ENCODE assay signal across 8 mouse cellular contexts in genomic region chr5:142880806-142881516, GRCm38 (mm10). TPM values are rescaled to one million over a fixed set of nuclear protein-coding genes. Genes with fewer than 3 reads are reported as not detected.
DNase-seq lines count a peak whose midpoint lies in the region; ATAC-seq and TF ChIP-seq lines count a peak whose summit lies in the region.

No protein-coding gene starts in this region.

- no peaks in the 10 kb centered on the region for H3K27me3 ChIP-seq in embryonic facial prominence, embryonic 13.5 days
- no peaks in the 10 kb centered on the region for H3K27me3 ChIP-seq in hindbrain, postnatal 0 days (ENCODE audit: insufficient read depth, low read length)

- intact Hi-C loops in heart, postnatal 36 days (cut with DNase I): loop anchor here (1.0 kb wide), 2 partner anchors 23 to 51 kb away; no protein-coding TSS in a partner anchor

- H3K27ac ChIP-seq in embryonic facial prominence, embryonic 13.5 days: peak overlapping the region; percentile 68
- H3K27ac ChIP-seq in hindbrain, postnatal 0 days: peak overlapping the region; percentile 60

- peak; percentile 98 for DNase-seq in heart, adult 11 months
- no peak for DNase-seq in heart, postnatal 36 days
- peak; percentile 27 for DNase-seq in hindbrain, postnatal 0 days (ENCODE audit: low spot score)
- peak; percentile 70 for DNase-seq in lung, postnatal 10 days
- no peak for DNase-seq in spleen, postnatal 36 days (ENCODE audit: low spot score in 2 of 2)
- DNase-seq in frontal cortex, postnatal 14 days (ENCODE audit: low spot score in 2 of 2): no peak
- no peak for DNase-seq in urinary bladder, postnatal 10 days (ENCODE audit: low spot score)

- peaks cover 18% of the 10 kb centered on the region for H3K4me1 ChIP-seq in embryonic facial prominence, embryonic 13.5 days
- peaks cover 14% of the 10 kb centered on the region; the same call in 1 of the 2 replicates for H3K4me1 ChIP-seq in hindbrain, postnatal 0 days (ENCODE audit: insufficient read depth, low read length)

- no peak overlapping the region for H3K4me3 ChIP-seq in embryonic facial prominence, embryonic 13.5 days
- no peak overlapping the region for H3K4me3 ChIP-seq in hindbrain, postnatal 0 days (ENCODE audit: low read length)

- peaks cover 65% of the 10 kb centered on the region for H3K36me3 ChIP-seq in embryonic facial prominence, embryonic 13.5 days
- peaks cover 11% of the 10 kb centered on the region for H3K36me3 ChIP-seq in hindbrain, postnatal 0 days (ENCODE audit: insufficient read depth, low read length)

- no peak overlapping the region for H3K4me2 ChIP-seq in embryonic facial prominence, embryonic 13.5 days
- 0 out of 2 replicates have a peak overlapping the region, but pooled peaks have one; percentile 3 for H3K4me2 ChIP-seq in hindbrain, postnatal 0 days (ENCODE audit: low read depth, low read length)

- whole genome bisulfite sequencing in embryonic facial prominence, embryonic 13.5 days: 54% methylated on average over 13 of the region's 13 CpGs
- 25% methylated on average over 13 of the region's 13 CpGs for WGBS in hindbrain, postnatal 0 days

- no peak for ATAC-seq in embryonic facial prominence, embryonic 13.5 days (ENCODE audit: insufficient number of reproducible peaks, insufficient read depth, low FRiP score, low TSS enrichment, low read depth)
- no peak for ATAC-seq in hindbrain, postnatal 0 days

- peak overlapping the region; percentile 32; the same call in 1 of the 2 replicates for H3K9ac ChIP-seq in embryonic facial prominence, embryonic 13.5 days
- H3K9ac ChIP-seq in hindbrain, postnatal 0 days (replicated peaks; ENCODE audit: low read length): peak overlapping the region; percentile 37

- H3K9me3 ChIP-seq in embryonic facial prominence, embryonic 13.5 days: no peaks in the 10 kb centered on the region
- H3K9me3 ChIP-seq in hindbrain, postnatal 0 days (ENCODE audit: low read length): no peaks in the 10 kb centered on the region

- no peak for TF ChIP-seq CTCF in hindbrain, postnatal 0 days (IDR thresholded peaks at IDR 0.05; ENCODE audit: low read depth)

RNA-seq across cellular contexts. Expression of gene Fbxl18, which starts 14.3 kb away (rescaled TPM):
- 1 to 10 TPM; 5.3 to 6.5 TPM for total RNA-seq in heart, postnatal 36 days (2021)
- 15.0 and 15.7 TPM in 2 replicates for polyA plus RNA-seq in embryonic facial prominence, embryonic 13.5 days (2015; fragmentation: Nextera tagmentation; extraction: Ambion mirVana)
- 68.6 and 73.8 TPM in 2 replicates for total RNA-seq in hindbrain, postnatal 0 days (2014; rRNA removed)
- polyA plus RNA-seq in hindbrain, postnatal 0 days (2015; fragmentation: Nextera tagmentation; extraction: Ambion mirVana): 28.0 and 31.4 TPM in 2 replicates

RNA-seq across cellular contexts. Expression of gene Actb, which starts 25.6 kb away (rescaled TPM):
- 100 to 1,000 TPM; 707 to 812 TPM for total RNA-seq in heart, postnatal 36 days (2021)
- 14,475 and 16,597 TPM in 2 replicates for polyA plus RNA-seq in embryonic facial prominence, embryonic 13.5 days (2015; fragmentation: Nextera tagmentation; extraction: Ambion mirVana)
- total RNA-seq in hindbrain, postnatal 0 days (2014; rRNA removed): 5,437 and 5,693 TPM in 2 replicates
- 15,098 and 15,291 TPM in 2 replicates for polyA plus RNA-seq in hindbrain, postnatal 0 days (2015; fragmentation: Nextera tagmentation; extraction: Ambion mirVana)

Comparison
In these comparisons a context has a peak if more than half of its experiments do, and no peak if none do; other contexts are left out.
1. DNase-seq: peak in heart, adult 11 months (single experiment), hindbrain, postnatal 0 days (single experiment) and lung, postnatal 10 days (single experiment); none in heart, postnatal 36 days (0 of 2), spleen, postnatal 36 days (0 of 2), frontal cortex, postnatal 14 days (0 of 2) and urinary bladder, postnatal 10 days (single experiment).